Mouse (Mus musculus) kidney, postnatal 10 days (tissue): ENCODE measurements around the gene Cds2.
"Not testable (repeated sequence)": the region's sequence is repeated elsewhere in the genome, so short reads cannot be mapped to it uniquely, and the experiment has no call there.

ENCODE experiments used
- DNase-seq: peaks from one replicate; pipeline ENCODE4 v3.0.0; 2021; ENCODE audit warnings: mixed read lengths

Cds2 gene

GRCm38 (mm10) chr2:132262879-132263398 is at the start of gene Cds2:
Gene Cds2 (plus strand): TSS chr2:132263148.
- DNase-seq = peak; percentile 99

- no peak for DNase-seq
These were observed 41.3 kb upstream of the Cds2 start for GRCm38 (mm10) chr2:132221611-132222073.

- DNase-seq = no peak
These were observed 38.6 kb upstream of the Cds2 start for GRCm38 (mm10) chr2:132224359-132224758.

- DNase-seq = no peak
These were observed 30.5 kb upstream of the Cds2 start for GRCm38 (mm10) chr2:132232413-132232945.

- peak; percentile 15 for DNase-seq
These were observed 28.8 kb upstream of the Cds2 start for GRCm38 (mm10) chr2:132233985-132234765.

- no peak for DNase-seq
These were observed 27.7 kb upstream of the Cds2 start for GRCm38 (mm10) chr2:132235291-132235690.

GRCm38 (mm10) chr2:132235975-132236374 is 27.0 kb upstream of the Cds2 start:
- DNase-seq = no peak

- not testable (repeated sequence) for DNase-seq
These were observed 23.5 kb upstream of the Cds2 start for GRCm38 (mm10) chr2:132239434-132239833.

GRCm38 (mm10) chr2:132240457-132240856 is 22.5 kb upstream of the Cds2 start:
- peak; percentile 80 for DNase-seq

GRCm38 (mm10) chr2:132243370-132243769 is 19.6 kb upstream of the Cds2 start:
- DNase-seq = no peak

- peak; percentile 97 for DNase-seq
These were observed 15.2 kb upstream of the Cds2 start, which contains the start of gene Tmem230 for GRCm38 (mm10) chr2:132247539-132248313. Gene Tmem230 (minus strand): TSS chr2:132247807.

GRCm38 (mm10) chr2:132251911-132252310 is 11.0 kb upstream of the Cds2 start:
- DNase-seq = no peak

GRCm38 (mm10) chr2:132252542-132253528 is 10.1 kb upstream of the Cds2 start, which contains the start of gene Pcna:
Gene Pcna (minus strand): TSS chr2:132253314.
- DNase-seq = peak; percentile 98

GRCm38 (mm10) chr2:132253603-132254002 is 9.3 kb upstream of the Cds2 start:
- no peak for DNase-seq

GRCm38 (mm10) chr2:132257350-132258068 is 5.4 kb upstream of the Cds2 start:
- DNase-seq = no peak

- no peak for DNase-seq
These were observed 2.3 kb upstream of the Cds2 start for GRCm38 (mm10) chr2:132260601-132261000.

- DNase-seq = no peak
These were observed 773 bp upstream of the Cds2 start for GRCm38 (mm10) chr2:132262175-132262574.

GRCm38 (mm10) chr2:132263421-132264265 is 695 bp downstream of the Cds2 start:
- no peak for DNase-seq

- no peak for DNase-seq
These were observed 1.3 kb downstream of the Cds2 start for GRCm38 (mm10) chr2:132264266-132264710.

- DNase-seq = no peak
These were observed 2.2 kb downstream of the Cds2 start for GRCm38 (mm10) chr2:132265196-132265595.
